Mouse (Mus musculus) bone marrow, adult 2 months (tissue): Measurements from ENCODE around the gene Smco3.

Source experiments
- CTCF ChIP-seq: fragments of 200-500 bp; IDR thresholded peaks from 2 replicates; pipeline ENCODE4 v1.5.1; 2011; ENCODE audit warnings: low read length, control low read depth; ENCODE audit not compliant: control insufficient read depth, insufficient read depth
- POLR2A ChIP-seq: fragments of 200-500 bp; IDR thresholded peaks from 2 replicates; pipeline ENCODE4 v1.6.1; 2011; ENCODE audit warnings: low read depth, mild to moderate bottlenecking, control low read depth, low read length, borderline replicate concordance; ENCODE audit not compliant: control insufficient read depth

GRCm38 (mm10) chr6:136856071-136856636 lies 20.9 kb upstream of the Smco3 start:
- TF ChIP-seq POLR2A (no peak; the same call in 1 of the 2 replicates), CTCF (no peak)
